Mouse (Mus musculus): ENCODE results near the gene Amn. TPM values are rescaled to one million over a fixed set of nuclear protein-coding genes. Genes with fewer than 3 reads are reported as not detected.

Amn gene
- 123 and 145 TPM in 2 replicates for polyA plus RNA-seq (2015; fragmentation: Nextera tagmentation; extraction: Ambion mirVana)

DNA sequence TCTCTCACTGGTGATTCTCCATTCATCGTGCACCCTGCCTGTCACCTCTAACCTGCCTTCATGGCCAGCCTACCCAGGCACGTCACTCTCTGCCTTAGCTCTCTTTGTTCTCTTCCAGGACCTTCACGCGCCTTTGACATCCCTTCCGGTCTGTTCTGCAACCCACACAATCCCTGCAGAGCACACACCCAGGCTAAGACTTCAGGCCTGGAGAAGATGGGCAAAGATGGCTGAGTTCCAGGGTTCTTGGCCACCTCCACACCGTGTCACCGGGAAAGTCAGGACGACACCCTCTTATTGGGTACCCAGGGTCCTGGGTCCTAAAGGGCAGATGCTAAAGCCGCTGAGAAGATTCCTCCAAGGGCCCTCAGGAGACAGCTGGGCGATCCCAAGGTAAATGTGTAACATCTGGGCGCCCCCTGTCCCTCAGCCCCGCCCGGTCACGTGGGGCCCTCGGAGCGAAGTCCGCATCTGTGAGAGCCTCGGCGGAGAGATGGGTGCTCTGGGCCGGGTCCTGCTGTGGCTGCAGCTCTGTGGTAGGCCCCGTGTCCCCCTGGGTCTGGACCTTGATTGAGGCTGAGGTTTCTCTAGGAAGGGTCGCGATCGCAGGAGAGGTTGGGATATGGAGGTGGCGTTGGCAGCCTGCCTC lies at the start of gene Amn:
Gene Amn (plus strand): TSS at position 467 of the 649 bp plus-strand sequence.
- Histone ChIP-seq H3K9ac (ENCODE audit: low read depth, low read length) (peak within 1 kb of the TSS; percentile 50; the same call in 1 of the 2 replicates), H3K27me3 (ENCODE audit: insufficient read depth, low read length) (peaks cover 47% of the 10 kb centered on the region), H3K4me2 (ENCODE audit: low read length) (peak within 1 kb of the TSS; percentile 45), H3K4me3 (replicated peaks; ENCODE audit: low read depth, low read length) (peak within 1 kb of the TSS; percentile 27), H3K9me3 (replicated peaks; ENCODE audit: low read length) (no peaks in the 10 kb centered on the region), H3K27ac (peak within 1 kb of the TSS; percentile 37; the same call in 1 of the 2 replicates), H3K36me3 (ENCODE audit: insufficient read depth, low read length) (no peaks in the 10 kb centered on the region), H3K4me1 (replicated peaks; ENCODE audit: insufficient read depth, low read length) (peaks cover 15% of the 10 kb centered on the region)
- DNase-seq (ENCODE audit: low spot score): no peak
- peak; percentile 64 for ATAC-seq (replicated peaks; ENCODE audit: low FRiP score, low read depth)
- WGBS: 31% methylated on average over 25 of the region's 25 CpGs
- TF ChIP-seq CTCF (IDR thresholded peaks at IDR 0.05; ENCODE audit: low read depth): no peak

DNA sequence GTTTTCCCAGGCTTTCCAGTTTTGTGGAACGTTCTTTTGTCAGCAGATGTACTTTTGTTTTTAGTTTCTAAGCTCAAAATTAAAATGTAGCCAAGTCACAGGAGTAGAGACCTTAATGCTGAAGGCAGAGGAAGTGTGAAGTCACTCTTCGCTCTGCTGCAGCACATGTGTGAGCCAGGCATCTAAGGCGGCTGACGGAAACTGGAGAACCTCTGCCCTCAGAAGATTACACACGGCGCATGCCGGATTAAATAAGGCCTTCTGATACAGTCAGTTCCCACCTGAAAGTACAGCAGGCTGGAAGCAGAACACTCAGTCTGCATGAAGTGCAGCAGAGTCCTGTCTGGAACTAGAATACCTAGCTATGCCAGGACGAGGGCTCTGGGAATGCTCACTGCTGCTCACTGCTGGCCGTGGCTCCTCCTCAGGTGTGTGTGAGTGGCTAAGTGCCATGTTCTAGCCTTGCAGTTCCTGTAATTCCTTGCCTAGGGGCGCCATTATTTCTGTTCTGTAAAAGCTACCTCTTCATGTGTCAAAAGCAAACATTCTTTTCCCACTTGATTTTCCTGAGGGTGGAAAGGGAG lies 45.6 kb upstream of the Amn start:
- WGBS: 74% methylated on average over 10 of the region's 10 CpGs
- ATAC-seq (replicated peaks; ENCODE audit: low FRiP score, low read depth): no peak
- TF ChIP-seq CTCF (IDR thresholded peaks at IDR 0.05; ENCODE audit: low read depth): no peak
- H3K4me2 ChIP-seq (ENCODE audit: low read length): no peak overlapping the region
- H3K4me1 ChIP-seq (replicated peaks; ENCODE audit: insufficient read depth, low read length): no peaks in the 10 kb centered on the region
- H3K27ac ChIP-seq: no peak overlapping the region
- no peaks in the 10 kb centered on the region for H3K27me3 ChIP-seq (ENCODE audit: insufficient read depth, low read length)
- no peak overlapping the region for H3K4me3 ChIP-seq (replicated peaks; ENCODE audit: low read depth, low read length)
- no peak overlapping the region for H3K9ac ChIP-seq (ENCODE audit: low read depth, low read length)
- peaks cover 12% of the 10 kb centered on the region for H3K36me3 ChIP-seq (ENCODE audit: insufficient read depth, low read length)
- DNase-seq (ENCODE audit: low spot score): no peak
- no peaks in the 10 kb centered on the region for H3K9me3 ChIP-seq (replicated peaks; ENCODE audit: low read length)

DNA sequence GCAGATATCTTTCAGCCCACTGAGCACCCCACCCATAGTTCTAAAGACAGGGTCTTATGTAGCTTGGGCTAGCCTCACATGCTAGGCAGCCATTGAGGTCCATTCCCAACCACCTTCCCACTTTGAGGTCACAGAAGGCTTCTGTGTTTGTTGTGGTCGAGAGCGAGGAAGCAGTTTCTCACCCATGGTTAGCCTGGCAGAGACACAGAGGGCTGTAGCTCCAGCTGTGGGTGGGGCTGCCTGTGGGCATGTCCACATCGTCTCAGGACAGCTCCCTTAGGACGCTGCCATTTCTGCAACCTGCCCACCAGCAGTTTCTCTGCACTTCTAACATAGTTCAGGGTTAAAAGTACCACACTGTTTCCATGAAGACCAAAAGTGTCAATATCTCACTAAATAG lies 43.5 kb upstream of the Amn start:
- ATAC-seq (replicated peaks; ENCODE audit: low FRiP score, low read depth) (no peak), DNase-seq (ENCODE audit: low spot score) (no peak)
- Histone ChIP-seq H3K4me3 (replicated peaks; ENCODE audit: low read depth, low read length) (no peak overlapping the region), H3K9me3 (replicated peaks; ENCODE audit: low read length) (no peaks in the 10 kb centered on the region), H3K4me2 (ENCODE audit: low read length) (no peak overlapping the region), H3K36me3 (ENCODE audit: insufficient read depth, low read length) (peaks cover 2% of the 10 kb centered on the region; the same call in 1 of the 2 replicates), H3K27ac (no peak overlapping the region), H3K9ac (ENCODE audit: low read depth, low read length) (no peak overlapping the region), H3K27me3 (ENCODE audit: insufficient read depth, low read length) (no peaks in the 10 kb centered on the region), H3K4me1 (replicated peaks; ENCODE audit: insufficient read depth, low read length) (no peaks in the 10 kb centered on the region)
- 74% methylated on average over 4 of the region's 4 CpGs for WGBS
- no peak for TF ChIP-seq CTCF (IDR thresholded peaks at IDR 0.05; ENCODE audit: low read depth)

DNA sequence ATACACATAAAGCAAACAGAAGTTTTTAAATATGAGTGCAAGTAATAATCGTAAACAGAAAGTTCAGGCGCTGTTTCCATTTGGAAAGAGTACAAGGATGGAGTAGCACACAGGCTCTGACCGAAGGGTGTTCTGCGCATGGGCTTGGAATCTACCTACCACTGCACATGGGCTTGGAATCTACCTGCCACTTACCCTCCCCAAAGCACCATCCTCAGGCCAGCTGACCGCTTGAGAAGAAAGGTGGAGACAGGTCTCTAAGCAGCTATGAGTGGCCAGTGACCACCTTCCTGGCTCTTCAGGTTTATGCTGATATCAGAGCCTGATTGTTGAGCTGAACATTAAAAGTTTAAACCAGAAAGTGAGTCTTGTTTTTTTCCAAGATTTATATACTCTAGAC lies 42.4 kb upstream of the Amn start:
- H3K4me2 ChIP-seq (ENCODE audit: low read length): no peak overlapping the region
- no peak for ATAC-seq (replicated peaks; ENCODE audit: low FRiP score, low read depth)
- WGBS: 91% methylated on average over 5 of the region's 5 CpGs

GRCm38 (mm10) chr12:111230793-111231192 lies 40.1 kb upstream of the Amn start:
- no peak overlapping the region for H3K9ac ChIP-seq (ENCODE audit: low read depth, low read length)
- DNase-seq (ENCODE audit: low spot score) (no peak), ATAC-seq (replicated peaks; ENCODE audit: low FRiP score, low read depth) (no peak)
- no peak overlapping the region for H3K27ac ChIP-seq
- H3K36me3 ChIP-seq (ENCODE audit: insufficient read depth, low read length): no peaks in the 10 kb centered on the region
- H3K27me3 ChIP-seq (ENCODE audit: insufficient read depth, low read length): no peaks in the 10 kb centered on the region
- TF ChIP-seq CTCF (IDR thresholded peaks at IDR 0.05; ENCODE audit: low read depth): no peak
- H3K9me3 ChIP-seq (replicated peaks; ENCODE audit: low read length): no peaks in the 10 kb centered on the region
- WGBS: 88% methylated on average over 2 of the region's 2 CpGs
- no peak overlapping the region for H3K4me2 ChIP-seq (ENCODE audit: low read length)
- no peaks in the 10 kb centered on the region for H3K4me1 ChIP-seq (replicated peaks; ENCODE audit: insufficient read depth, low read length)
- H3K4me3 ChIP-seq (replicated peaks; ENCODE audit: low read depth, low read length): no peak overlapping the region

More for the DNA sequence above, 42.4 kb upstream of the Amn start:
- Histone ChIP-seq H3K27me3 (ENCODE audit: insufficient read depth, low read length) (no peaks in the 10 kb centered on the region), H3K9ac (ENCODE audit: low read depth, low read length) (no peak overlapping the region), H3K4me1 (replicated peaks; ENCODE audit: insufficient read depth, low read length) (no peaks in the 10 kb centered on the region), H3K9me3 (replicated peaks; ENCODE audit: low read length) (no peaks in the 10 kb centered on the region), H3K27ac (no peak overlapping the region), H3K36me3 (ENCODE audit: insufficient read depth, low read length) (no peaks in the 10 kb centered on the region), H3K4me3 (replicated peaks; ENCODE audit: low read depth, low read length) (no peak overlapping the region)
- no peak for TF ChIP-seq CTCF (IDR thresholded peaks at IDR 0.05; ENCODE audit: low read depth)
- DNase-seq (ENCODE audit: low spot score): no peak

- no peaks in the 10 kb centered on the region for H3K9me3 ChIP-seq (replicated peaks; ENCODE audit: low read length)
- no peak overlapping the region for H3K27ac ChIP-seq
- H3K4me1 ChIP-seq (replicated peaks; ENCODE audit: insufficient read depth, low read length): peaks cover 10% of the 10 kb centered on the region
- TF ChIP-seq CTCF (IDR thresholded peaks at IDR 0.05; ENCODE audit: low read depth): no peak
- no peak for DNase-seq (ENCODE audit: low spot score)
- no peak overlapping the region for H3K4me2 ChIP-seq (ENCODE audit: low read length)
- ATAC-seq (replicated peaks; ENCODE audit: low FRiP score, low read depth): no peak
- no peaks in the 10 kb centered on the region for H3K36me3 ChIP-seq (ENCODE audit: insufficient read depth, low read length)
- H3K4me3 ChIP-seq (replicated peaks; ENCODE audit: low read depth, low read length): no peak overlapping the region
- no peak overlapping the region for H3K9ac ChIP-seq (ENCODE audit: low read depth, low read length)
- no peaks in the 10 kb centered on the region for H3K27me3 ChIP-seq (ENCODE audit: insufficient read depth, low read length)
- WGBS: 77% methylated on average over 4 of the region's 4 CpGs
Observed at GRCm38 (mm10) chr12:111233798-111234197, 37.1 kb upstream of the Amn start.
